Mouse (Mus musculus): ENCODE measurements around the gene Flt3l.

Gene Flt3l

GRCm38 (mm10) chr7:45094121-45094520, 42.1 kb downstream of the Flt3l start:
- DNase-seq = no peak

GRCm38 (mm10) chr7:45093516-45093905, 42.7 kb downstream of the Flt3l start:
- no peak for DNase-seq

- DNase-seq = no peak
Measured at GRCm38 (mm10) chr7:45092828-45093515, 43.3 kb downstream of the Flt3l start.

- peak; percentile 95 to 96 for DNase-seq
Measured at GRCm38 (mm10) chr7:45092048-45092447, 44.2 kb downstream of the Flt3l start, which contains the start of gene Rcn3. Gene Rcn3 (minus strand): TSS chr7:45092221.

- peak; percentile 48 to 51 for DNase-seq
Measured at GRCm38 (mm10) chr7:45091001-45091990, 44.9 kb downstream of the Flt3l start.

- DNase-seq = no peak
Measured at GRCm38 (mm10) chr7:45090251-45090977, 45.8 kb downstream of the Flt3l start.

- DNase-seq = no peak
Measured at GRCm38 (mm10) chr7:45088597-45088996, 47.6 kb downstream of the Flt3l start.

GRCm38 (mm10) chr7:45086084-45086483, 50.1 kb downstream of the Flt3l start:
- no peak for DNase-seq

- no peak for DNase-seq
Measured at GRCm38 (mm10) chr7:45083300-45083890, 52.8 kb downstream of the Flt3l start.

- DNase-seq = no peak
Measured at GRCm38 (mm10) chr7:45082401-45083299, 53.6 kb downstream of the Flt3l start.

- no peak for DNase-seq
Measured at GRCm38 (mm10) chr7:45081016-45081415, 55.2 kb downstream of the Flt3l start.

- DNase-seq = peak; percentile 96 to 98
Measured at GRCm38 (mm10) chr7:45079856-45080255, 56.4 kb downstream of the Flt3l start.
